Mouse (Mus musculus): Measurements from ENCODE around the gene Gtpbp1.

- TF ChIP-seq CTCF (IDR thresholded peaks at IDR 0.05; ENCODE audit: insufficient read depth, low read depth, low read length), result no peak
- no peak for TF ChIP-seq POLR2A (IDR thresholded peaks at IDR 0.05; ENCODE audit: insufficient read depth, low read depth, low read length)
Observed at GRCm38 (mm10) chr15:79742706-79743023, 52.0 kb downstream of the Gtpbp1 start.
